Mouse (Mus musculus): ENCODE data around the gene Atl3.
"Not testable (repeated sequence)": the region's sequence is repeated elsewhere in the genome, so short reads cannot be mapped to it uniquely, and the experiment has no call there.

Atl3 gene

GRCm38 (mm10) chr19:7496070-7496469 lies 2.2 kb downstream of the Atl3 start:
- intact Hi-C loops (cut with DNase I), result not testable (repeated sequence)

GRCm38 (mm10) chr19:7498816-7499215 lies 5.0 kb downstream of the Atl3 start:
- intact Hi-C loops (cut with DNase I), result no loop called here

- intact Hi-C loops (cut with DNase I), result no loop called here
Observed at GRCm38 (mm10) chr19:7500701-7501100, 6.9 kb downstream of the Atl3 start.

GRCm38 (mm10) chr19:7502432-7502831 lies 8.6 kb downstream of the Atl3 start:
- intact Hi-C loops (cut with DNase I), result no loop called here

GRCm38 (mm10) chr19:7506321-7506720 lies 12.5 kb downstream of the Atl3 start:
- intact Hi-C loops (cut with DNase I), result no loop called here

GRCm38 (mm10) chr19:7508026-7508425 lies 14.2 kb downstream of the Atl3 start:
- intact Hi-C loops (cut with DNase I), result no loop called here

GRCm38 (mm10) chr19:7516437-7516836 lies 22.6 kb downstream of the Atl3 start:
- intact Hi-C loops (cut with DNase I), result loop anchor here (10.0 kb wide), 1 partner anchor 62 kb away; no protein-coding TSS in a partner anchor

GRCm38 (mm10) chr19:7521619-7522018 lies 27.8 kb downstream of the Atl3 start:
- intact Hi-C loops (cut with DNase I), result no loop called here

- intact Hi-C loops (cut with DNase I), result no loop called here
Observed at GRCm38 (mm10) chr19:7522856-7523255, 29.0 kb downstream of the Atl3 start.

- intact Hi-C loops (cut with DNase I), result no loop called here
Observed at GRCm38 (mm10) chr19:7523292-7523691, 29.5 kb downstream of the Atl3 start.

- intact Hi-C loops (cut with DNase I), result no loop called here
Observed at GRCm38 (mm10) chr19:7523781-7524180, 29.9 kb downstream of the Atl3 start.

GRCm38 (mm10) chr19:7524879-7525278 lies 31.0 kb downstream of the Atl3 start:
- intact Hi-C loops (cut with DNase I), result loop anchor here (5.0 kb wide), 1 partner anchor 92 kb away; no protein-coding TSS in a partner anchor

GRCm38 (mm10) chr19:7528639-7529428 lies 35.0 kb downstream of the Atl3 start:
- intact Hi-C loops (cut with DNase I), result loop anchor here (1.0 to 5.0 kb wide), 2 partner anchors 67 to 88 kb away; no protein-coding TSS in a partner anchor

GRCm38 (mm10) chr19:7531906-7532305 lies 38.1 kb downstream of the Atl3 start:
- intact Hi-C loops (cut with DNase I), result no loop called here

- intact Hi-C loops (cut with DNase I), result no loop called here
Observed at GRCm38 (mm10) chr19:7533891-7534290, 40.1 kb downstream of the Atl3 start.

GRCm38 (mm10) chr19:7548924-7549323 lies 55.1 kb downstream of the Atl3 start:
- intact Hi-C loops (cut with DNase I), result no loop called here

GRCm38 (mm10) chr19:7551550-7552300 lies 57.9 kb downstream of the Atl3 start:
- intact Hi-C loops (cut with DNase I), result no loop called here

GRCm38 (mm10) chr19:7552301-7552673 lies 58.4 kb downstream of the Atl3 start:
- intact Hi-C loops (cut with DNase I), result no loop called here

GRCm38 (mm10) chr19:7553441-7553840 lies 59.6 kb downstream of the Atl3 start:
- intact Hi-C loops (cut with DNase I), result no loop called here

- intact Hi-C loops (cut with DNase I), result loop anchor here (5.0 kb wide), 1 partner anchor 37 kb away; no protein-coding TSS in a partner anchor
Observed at GRCm38 (mm10) chr19:7554881-7555280, 61.0 kb downstream of the Atl3 start.

GRCm38 (mm10) chr19:7556641-7557040 lies 62.8 kb downstream of the Atl3 start:
- intact Hi-C loops (cut with DNase I), result loop anchor here (5.0 kb wide), 1 partner anchor 36 kb away; no protein-coding TSS in a partner anchor

GRCm38 (mm10) chr19:7557328-7557822 lies 63.5 kb downstream of the Atl3 start, which contains the start of gene Pla2g16:
TSS of gene Pla2g16 (plus strand) at chr19:7557459.
- intact Hi-C loops (cut with DNase I), result loop anchor here (5.0 kb wide), 1 partner anchor 35 kb away; no protein-coding TSS in a partner anchor
